Mouse (Mus musculus): ENCODE measurements around the gene Olfr591. TPM values are rescaled to one million over a fixed set of nuclear protein-coding genes. Genes with fewer than 3 reads are reported as not detected.
"Not testable (repeated sequence)": the region's sequence is repeated elsewhere in the genome, so short reads cannot be mapped to it uniquely, and the experiment has no call there.

The Olfr591 gene
- not detected in 2 replicates for polyA plus RNA-seq (2012; rRNA removed)

GRCm38 (mm10) chr7:103178240-103178639 lies at the start of gene Olfr591:
Gene Olfr591 (minus strand): TSS chr7:103178340.
- TF ChIP-seq POLR2A (IDR thresholded peaks at IDR 0.05; ENCODE audit: low read depth, low read length) (no peak), CTCF (IDR thresholded peaks at IDR 0.05; ENCODE audit: extremely low read depth, insufficient read length, insufficient replicate concordance, low read depth, low read length) (no peak)
- Histone ChIP-seq H3K4me3 (ENCODE audit: low read depth, low read length) (no peak within 1 kb of the TSS), H3K27me3 (ENCODE audit: control insufficient read depth, insufficient read depth, low read length) (no peaks in the 10 kb centered on the region), H3K27ac (ENCODE audit: insufficient read depth, low read depth, low read length) (no peak within 1 kb of the TSS), H3K4me1 (ENCODE audit: control insufficient read depth, insufficient read depth, insufficient read length, low read length) (no peaks in the 10 kb centered on the region), H3K36me3 (ENCODE audit: control insufficient read depth, insufficient read depth, low read length) (no peaks in the 10 kb centered on the region)
- 73% methylated on average over 1 of the region's 1 CpGs for WGBS

- no peaks in the 10 kb centered on the region for H3K4me1 ChIP-seq (ENCODE audit: control insufficient read depth, insufficient read depth, insufficient read length, low read length)
- H3K4me3 ChIP-seq (ENCODE audit: low read depth, low read length) = no peak within 1 kb of the TSS
- no peak within 1 kb of the TSS for H3K27ac ChIP-seq (ENCODE audit: insufficient read depth, low read depth, low read length)
- no peaks in the 10 kb centered on the region for H3K27me3 ChIP-seq (ENCODE audit: control insufficient read depth, insufficient read depth, low read length)
- TF ChIP-seq POLR2A (IDR thresholded peaks at IDR 0.05; ENCODE audit: low read depth, low read length) (no peak), CTCF (IDR thresholded peaks at IDR 0.05; ENCODE audit: extremely low read depth, insufficient read length, insufficient replicate concordance, low read depth, low read length) (no peak)
- no peaks in the 10 kb centered on the region for H3K36me3 ChIP-seq (ENCODE audit: control insufficient read depth, insufficient read depth, low read length)
These were observed 38.6 kb upstream of the Olfr591 start, which contains the start of gene Olfr594 for GRCm38 (mm10) chr7:103216696-103217095. Gene Olfr594 (plus strand): TSS chr7:103216996.

- H3K27me3 ChIP-seq (ENCODE audit: control insufficient read depth, insufficient read depth, low read length); H3K4me3 ChIP-seq (ENCODE audit: low read depth, low read length); H3K4me1 ChIP-seq (ENCODE audit: control insufficient read depth, insufficient read depth, insufficient read length, low read length); H3K36me3 ChIP-seq (ENCODE audit: control insufficient read depth, insufficient read depth, low read length); H3K27ac ChIP-seq (ENCODE audit: insufficient read depth, low read depth, low read length): not testable (repeated sequence)
- WGBS = 80% methylated on average over 5 of the region's 5 CpGs
These were observed 33.9 kb upstream of the Olfr591 start for GRCm38 (mm10) chr7:103212050-103212449.

GRCm38 (mm10) chr7:103211562-103211961 lies 33.4 kb upstream of the Olfr591 start, which contains the start of gene Olfr593:
Gene Olfr593 (plus strand): TSS chr7:103211862.
- WGBS = 69% methylated on average over 1 of the region's 1 CpGs

GRCm38 (mm10) chr7:103184503-103184902 lies 6.4 kb upstream of the Olfr591 start, which contains the start of gene Olfr592:
Gene Olfr592 (plus strand): TSS chr7:103184803.
- 83% methylated on average over 1 of the region's 1 CpGs for WGBS
- H3K27me3 ChIP-seq (ENCODE audit: control insufficient read depth, insufficient read depth, low read length); H3K4me1 ChIP-seq (ENCODE audit: control insufficient read depth, insufficient read depth, insufficient read length, low read length); H3K27ac ChIP-seq (ENCODE audit: insufficient read depth, low read depth, low read length); H3K36me3 ChIP-seq (ENCODE audit: control insufficient read depth, insufficient read depth, low read length); H3K4me3 ChIP-seq (ENCODE audit: low read depth, low read length): not testable (repeated sequence)

More at GRCm38 (mm10) chr7:103211562-103211961, 33.4 kb upstream of the Olfr591 start, which contains the start of gene Olfr593:
- no peak for TF ChIP-seq CTCF (IDR thresholded peaks at IDR 0.05; ENCODE audit: extremely low read depth, insufficient read length, insufficient replicate concordance, low read depth, low read length)
- no peak for TF ChIP-seq POLR2A (IDR thresholded peaks at IDR 0.05; ENCODE audit: low read depth, low read length)
- Histone ChIP-seq H3K4me3 (ENCODE audit: low read depth, low read length) (no peak within 1 kb of the TSS), H3K27ac (ENCODE audit: insufficient read depth, low read depth, low read length) (no peak within 1 kb of the TSS), H3K27me3 (ENCODE audit: control insufficient read depth, insufficient read depth, low read length) (no peaks in the 10 kb centered on the region), H3K36me3 (ENCODE audit: control insufficient read depth, insufficient read depth, low read length) (no peaks in the 10 kb centered on the region), H3K4me1 (ENCODE audit: control insufficient read depth, insufficient read depth, insufficient read length, low read length) (no peaks in the 10 kb centered on the region)

- no peak overlapping the region for H3K4me3 ChIP-seq (ENCODE audit: low read depth, low read length)
- no peaks in the 10 kb centered on the region for H3K36me3 ChIP-seq (ENCODE audit: control insufficient read depth, insufficient read depth, low read length)
- H3K27me3 ChIP-seq (ENCODE audit: control insufficient read depth, insufficient read depth, low read length) = no peaks in the 10 kb centered on the region
These were observed 8.4 kb downstream of the Olfr591 start for GRCm38 (mm10) chr7:103169697-103170096.

GRCm38 (mm10) chr7:103156256-103156655 lies 21.9 kb downstream of the Olfr591 start, which contains the start of gene Olfr589:
Gene Olfr589 (minus strand): TSS chr7:103156356.
- Histone ChIP-seq H3K27me3 (ENCODE audit: control insufficient read depth, insufficient read depth, low read length) (no peaks in the 10 kb centered on the region), H3K4me3 (ENCODE audit: low read depth, low read length) (no peak within 1 kb of the TSS), H3K4me1 (ENCODE audit: control insufficient read depth, insufficient read depth, insufficient read length, low read length) (no peaks in the 10 kb centered on the region), H3K36me3 (ENCODE audit: control insufficient read depth, insufficient read depth, low read length) (no peaks in the 10 kb centered on the region), H3K27ac (ENCODE audit: insufficient read depth, low read depth, low read length) (no peak within 1 kb of the TSS)
- WGBS = 47% methylated on average over 2 of the region's 2 CpGs
- TF ChIP-seq CTCF (IDR thresholded peaks at IDR 0.05; ENCODE audit: extremely low read depth, insufficient read length, insufficient replicate concordance, low read depth, low read length) (no peak), POLR2A (IDR thresholded peaks at IDR 0.05; ENCODE audit: low read depth, low read length) (no peak)

More at GRCm38 (mm10) chr7:103169697-103170096, 8.4 kb downstream of the Olfr591 start:
- H3K4me1 ChIP-seq (ENCODE audit: control insufficient read depth, insufficient read depth, insufficient read length, low read length) = no peaks in the 10 kb centered on the region
- TF ChIP-seq CTCF (IDR thresholded peaks at IDR 0.05; ENCODE audit: extremely low read depth, insufficient read length, insufficient replicate concordance, low read depth, low read length) (no peak), POLR2A (IDR thresholded peaks at IDR 0.05; ENCODE audit: low read depth, low read length) (no peak)
- no peak overlapping the region for H3K27ac ChIP-seq (ENCODE audit: insufficient read depth, low read depth, low read length)
- 66% methylated on average over 5 of the region's 5 CpGs for WGBS

GRCm38 (mm10) chr7:103140579-103140978 lies 37.6 kb downstream of the Olfr591 start, which contains the start of gene Olfr588-ps1:
Gene Olfr588-ps1 (plus strand): TSS chr7:103140879.
- no peak within 1 kb of the TSS for H3K4me3 ChIP-seq (ENCODE audit: low read depth, low read length)
- no peak within 1 kb of the TSS for H3K27ac ChIP-seq (ENCODE audit: insufficient read depth, low read depth, low read length)
- WGBS = 77% methylated on average over 1 of the region's 1 CpGs
- H3K27me3 ChIP-seq (ENCODE audit: control insufficient read depth, insufficient read depth, low read length) = no peaks in the 10 kb centered on the region
- TF ChIP-seq POLR2A (IDR thresholded peaks at IDR 0.05; ENCODE audit: low read depth, low read length) (no peak), CTCF (IDR thresholded peaks at IDR 0.05; ENCODE audit: extremely low read depth, insufficient read length, insufficient replicate concordance, low read depth, low read length) (no peak)
- no peaks in the 10 kb centered on the region for H3K36me3 ChIP-seq (ENCODE audit: control insufficient read depth, insufficient read depth, low read length)
- H3K4me1 ChIP-seq (ENCODE audit: control insufficient read depth, insufficient read depth, insufficient read length, low read length) = no peaks in the 10 kb centered on the region
